Mouse (Mus musculus): Measurements from ENCODE around the gene Lrrc49.
A peak's percentile ranks its signal among the peaks of the same experiment; 100 is the strongest.

The Lrrc49 gene

DNA sequence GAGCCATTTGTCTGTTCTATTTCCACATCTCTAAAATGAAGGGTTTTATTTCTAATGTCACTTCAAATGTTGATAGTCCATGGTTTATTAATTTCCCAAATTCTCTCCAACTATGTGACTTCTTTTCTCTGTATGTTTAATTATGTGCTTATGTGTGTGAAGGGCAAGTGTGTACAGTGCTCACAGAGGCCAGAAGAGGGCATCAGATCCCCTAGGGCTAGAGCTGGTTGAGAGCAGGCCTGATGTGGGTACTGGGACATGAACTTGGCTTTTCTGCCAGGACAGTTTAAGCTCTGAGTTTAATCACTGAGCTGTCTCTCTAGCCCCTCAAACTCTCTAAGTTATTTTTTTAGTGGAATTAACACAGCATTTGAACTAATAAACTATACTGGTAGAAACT, 13.2 kb downstream of the Lrrc49 start:
- no peak for DNase-seq

DNA sequence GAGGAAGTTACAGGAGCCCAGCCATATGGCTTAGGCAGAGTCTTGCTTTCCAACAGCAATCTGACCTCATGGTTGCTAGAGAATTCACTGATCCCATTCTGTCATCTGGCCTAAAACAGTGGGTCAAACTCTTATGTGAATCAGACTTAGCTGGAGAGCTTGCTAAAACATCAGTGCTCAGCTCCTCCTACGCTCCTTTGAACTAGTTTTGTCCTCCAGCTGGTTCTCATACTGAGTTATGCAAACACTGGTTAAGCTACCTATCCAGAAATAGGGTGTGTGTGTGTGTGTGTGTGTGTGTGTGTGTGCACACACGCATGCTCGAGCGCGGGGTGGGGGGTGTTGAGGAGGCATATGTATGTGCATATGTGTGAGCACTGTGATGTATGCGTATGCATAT, 15.4 kb downstream of the Lrrc49 start:
- DNase-seq: no peak

DNA sequence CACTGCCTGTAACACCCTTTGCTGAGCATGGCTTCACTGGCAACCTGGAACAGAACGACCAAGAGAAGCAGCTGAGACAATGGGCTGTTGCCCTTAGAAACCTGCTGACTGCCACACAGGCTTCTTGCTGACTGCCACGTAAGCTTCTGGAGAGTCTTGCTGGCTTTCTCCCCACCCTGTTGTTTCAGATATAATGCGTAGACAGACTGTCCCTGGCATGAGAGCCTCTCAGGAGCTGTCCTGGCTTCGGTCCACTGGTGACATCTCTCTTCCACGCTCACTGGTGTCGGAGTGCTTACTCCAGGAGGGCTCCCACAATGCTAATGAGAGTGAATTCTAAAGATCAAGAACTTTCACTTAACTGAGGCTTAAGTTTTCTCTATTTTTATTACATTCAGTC, 19.1 kb downstream of the Lrrc49 start:
- no peak for DNase-seq

DNA sequence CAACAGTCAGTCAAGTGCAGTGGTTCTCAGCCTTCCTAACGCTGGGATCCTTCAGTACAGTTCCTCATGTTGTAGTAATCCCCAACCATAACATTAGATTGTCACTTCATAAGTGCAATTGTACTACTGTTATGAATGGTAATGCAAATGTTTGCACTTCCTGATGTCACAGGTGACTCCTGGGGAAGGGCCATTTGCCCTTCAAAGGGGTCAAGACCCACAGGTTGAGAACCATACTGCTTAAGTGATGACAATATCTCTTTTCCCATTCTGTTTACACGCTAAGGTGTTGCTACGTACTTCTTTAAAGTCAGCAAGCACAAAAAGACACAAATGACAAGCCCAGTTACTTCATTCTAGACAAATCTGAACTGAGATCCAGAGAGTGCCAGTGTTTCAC, 22.4 kb downstream of the Lrrc49 start:
- DNase-seq: no peak

DNA sequence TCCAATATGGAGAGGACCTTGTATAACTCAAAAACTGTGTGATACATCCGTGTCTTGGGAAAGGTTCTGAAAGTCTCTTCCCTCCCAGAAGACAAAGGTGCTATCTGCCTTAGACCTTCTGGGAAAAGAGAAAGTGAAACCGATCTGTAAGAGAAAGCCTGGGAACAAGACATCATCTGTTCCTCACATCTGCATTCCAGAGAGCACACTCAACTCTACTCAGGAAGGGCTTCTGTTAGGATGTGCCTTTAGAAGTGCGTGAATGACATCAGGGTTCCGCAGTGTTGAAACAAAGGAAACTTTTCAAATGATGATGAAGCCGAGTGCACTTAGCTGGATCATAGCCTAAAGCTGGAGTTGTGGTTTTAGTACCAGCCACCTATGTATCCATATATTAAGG, 23.1 kb downstream of the Lrrc49 start:
- no peak for DNase-seq

DNA sequence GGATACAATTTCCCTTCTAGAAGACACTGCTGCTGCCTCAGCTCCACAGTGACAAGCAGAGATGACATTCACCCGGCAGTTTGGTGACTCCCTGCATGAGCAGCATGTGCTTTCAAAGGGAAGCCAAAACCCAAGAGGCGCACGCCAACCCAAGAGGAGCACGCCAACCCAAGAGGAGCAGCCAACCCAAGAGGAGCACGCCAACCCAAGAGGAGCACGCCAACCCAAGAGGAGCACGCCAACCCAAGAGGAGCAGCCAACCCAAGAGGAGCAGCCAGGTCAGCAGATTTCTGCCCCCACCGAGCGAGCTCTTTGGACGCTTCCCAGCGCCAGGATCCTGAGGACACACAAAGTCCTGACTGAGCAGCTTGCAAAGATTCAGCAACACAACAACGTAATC, 23.6 kb downstream of the Lrrc49 start:
- DNase-seq: no peak

DNA sequence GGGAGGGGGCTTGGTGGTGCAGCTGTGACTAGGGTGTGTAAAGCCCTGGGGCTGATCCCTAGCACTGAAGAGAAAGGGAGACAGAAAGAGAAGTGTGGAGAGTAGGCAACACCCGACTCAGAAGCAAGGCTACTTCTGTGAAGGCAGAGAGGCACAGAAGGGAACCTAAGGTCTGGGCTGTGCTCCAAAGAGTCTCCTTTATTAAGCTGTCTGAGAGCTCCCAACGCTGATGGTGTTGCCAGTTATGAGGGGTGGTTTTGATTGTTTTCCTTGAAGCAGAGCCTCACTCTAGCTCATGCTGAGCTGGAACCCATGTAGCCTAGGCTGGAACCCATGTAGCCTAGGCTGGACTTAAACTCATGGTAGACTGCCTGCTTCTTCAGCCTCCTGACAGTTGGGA, 25.0 kb downstream of the Lrrc49 start:
- no peak for DNase-seq

DNA sequence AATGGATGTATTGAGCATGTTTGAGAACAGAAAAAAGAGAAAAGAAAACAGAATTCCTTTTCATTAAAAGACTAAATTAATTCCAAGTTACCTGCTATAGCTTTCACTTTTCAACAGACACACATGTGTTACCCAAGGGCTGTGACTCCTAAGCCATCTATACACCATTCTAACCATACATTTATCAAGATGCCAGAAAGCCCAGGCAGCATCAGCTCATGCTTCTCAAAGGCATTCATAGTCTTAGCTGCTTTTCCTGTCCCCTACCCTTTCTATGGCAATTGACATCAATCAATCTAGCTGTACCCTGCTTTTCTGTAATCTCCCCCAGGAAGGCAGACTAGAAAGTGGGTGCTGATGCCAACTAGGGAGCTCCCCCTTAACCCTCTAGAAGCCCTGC, 34.4 kb downstream of the Lrrc49 start:
- no peak for DNase-seq

DNA sequence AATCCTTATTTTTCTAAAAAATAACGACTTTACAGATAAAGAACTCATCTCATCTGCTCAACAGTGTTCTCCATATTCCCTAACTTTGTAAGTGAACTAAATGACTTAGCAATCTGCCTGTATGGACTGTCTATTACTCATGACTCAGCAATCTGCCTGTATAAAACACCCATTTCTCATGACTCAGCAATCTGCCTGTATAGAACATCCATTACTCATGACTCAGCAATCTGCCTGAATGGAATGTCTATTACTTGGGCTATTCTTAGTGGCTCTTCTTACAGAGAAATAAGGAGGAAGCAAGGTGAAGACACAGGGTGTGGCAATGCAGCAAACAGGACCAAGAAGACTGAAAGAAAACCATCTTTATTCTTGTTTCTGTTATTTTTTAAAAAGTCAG, 34.8 kb downstream of the Lrrc49 start:
- DNase-seq: no peak

DNA sequence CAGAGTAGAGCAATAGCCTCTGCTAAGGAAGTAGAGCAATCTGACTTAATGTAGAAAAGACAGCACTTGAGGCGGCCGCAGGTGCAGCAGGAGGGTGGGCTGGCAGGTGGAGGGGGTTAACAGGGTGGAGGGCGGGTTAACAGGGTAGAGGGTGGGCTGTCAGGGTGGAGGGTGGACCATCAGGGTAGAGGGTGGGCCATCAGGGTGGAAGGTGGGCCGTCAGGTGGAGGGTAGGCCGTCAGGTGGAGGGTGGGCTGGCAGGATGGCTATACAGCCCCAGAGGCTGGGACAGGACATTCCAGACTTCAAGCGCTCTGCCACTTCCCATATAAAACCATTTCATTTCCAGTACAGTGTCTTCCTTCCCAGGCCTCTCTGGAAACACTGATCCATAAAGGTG, 37.7 kb downstream of the Lrrc49 start:
- no peak for DNase-seq

DNA sequence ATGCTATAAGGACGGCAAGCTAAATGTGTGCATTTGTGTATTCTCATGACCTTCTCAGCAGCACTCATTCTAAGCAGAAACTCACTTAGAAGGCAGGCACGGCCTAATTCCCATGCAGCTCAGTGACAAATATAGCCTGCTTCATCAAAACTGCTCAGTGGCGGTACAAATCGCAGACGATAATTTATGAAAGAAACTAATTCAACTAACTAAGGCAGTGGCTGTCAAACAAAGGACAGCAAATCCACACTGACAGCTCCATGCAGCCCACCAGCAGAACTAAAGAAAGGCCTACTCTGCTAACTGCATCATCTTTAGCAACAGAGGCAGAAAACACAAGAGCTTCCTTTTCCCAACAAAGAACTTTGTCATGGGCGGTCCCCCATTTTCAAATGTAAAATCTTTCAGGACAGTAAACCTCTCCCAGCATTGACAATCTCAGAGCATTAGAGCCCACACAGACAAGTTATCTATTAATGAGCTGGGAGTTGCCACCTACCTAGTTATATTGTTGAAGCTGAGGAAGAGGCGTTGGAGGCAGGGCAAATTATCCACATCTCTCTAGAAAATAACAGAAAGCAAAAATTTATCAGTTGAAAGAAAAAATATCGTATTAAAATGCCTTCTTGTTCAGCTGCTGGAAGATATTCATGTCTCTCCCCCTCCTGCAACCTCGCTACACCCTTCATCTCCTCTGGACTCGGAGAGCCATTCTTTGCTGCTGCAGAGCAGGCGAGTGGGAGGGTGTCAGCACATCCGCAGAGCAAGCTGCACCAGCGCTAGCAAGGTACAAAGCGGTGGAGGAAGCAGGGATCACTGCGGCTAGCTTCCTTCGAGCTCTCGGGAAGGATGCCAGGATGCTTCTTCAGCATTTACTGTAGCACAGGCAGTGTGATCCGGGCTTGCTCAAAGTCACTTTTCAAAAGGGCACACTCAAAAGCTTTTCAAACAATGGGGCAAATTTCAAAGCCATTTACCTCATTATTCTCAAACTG, 38.7 kb downstream of the Lrrc49 start:
- peak; percentile 31 to 34 for DNase-seq

DNA sequence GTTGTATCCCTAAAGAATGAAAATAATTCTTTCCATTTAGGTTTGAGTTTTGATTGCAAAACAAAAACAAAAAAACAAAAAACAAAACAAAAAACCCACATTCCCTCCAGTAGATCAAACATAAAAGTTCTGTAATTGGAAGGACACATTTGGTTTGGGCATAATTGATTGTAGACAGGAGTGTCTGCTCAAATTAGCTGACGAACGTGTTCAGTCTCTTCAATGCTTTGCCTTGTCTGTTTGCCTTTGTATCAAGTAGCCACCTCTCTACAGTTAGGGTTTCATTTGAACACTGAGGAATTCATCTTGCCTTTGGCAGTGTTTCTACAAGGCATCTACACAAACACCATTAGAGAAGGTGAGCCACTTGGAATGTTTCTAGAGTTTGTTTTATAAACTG, 54.4 kb downstream of the Lrrc49 start:
- no peak for DNase-seq

DNA sequence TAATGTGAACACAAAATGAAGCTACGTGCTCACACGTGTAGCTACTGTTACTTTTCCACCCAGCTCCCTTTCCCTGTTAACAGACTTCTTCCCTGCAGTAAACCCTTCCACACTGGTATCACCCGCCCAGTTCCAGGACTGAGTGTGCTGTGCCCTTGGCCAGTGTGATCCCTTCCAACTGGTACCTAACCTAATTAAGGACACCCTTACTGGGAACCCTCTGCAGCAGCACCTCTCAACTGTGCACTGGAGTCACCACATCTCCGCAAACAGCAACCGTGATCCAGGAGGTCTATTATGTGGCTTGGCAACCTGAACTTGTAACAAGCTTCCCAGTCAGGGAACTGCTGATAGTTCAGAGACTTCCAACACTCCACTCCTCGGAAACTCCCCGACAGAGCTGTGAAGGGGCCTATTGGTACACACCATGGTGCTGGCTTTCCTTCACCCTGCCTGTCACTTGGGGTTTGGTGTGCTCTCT, 61.6 kb downstream of the Lrrc49 start:
- no peak for DNase-seq

DNA sequence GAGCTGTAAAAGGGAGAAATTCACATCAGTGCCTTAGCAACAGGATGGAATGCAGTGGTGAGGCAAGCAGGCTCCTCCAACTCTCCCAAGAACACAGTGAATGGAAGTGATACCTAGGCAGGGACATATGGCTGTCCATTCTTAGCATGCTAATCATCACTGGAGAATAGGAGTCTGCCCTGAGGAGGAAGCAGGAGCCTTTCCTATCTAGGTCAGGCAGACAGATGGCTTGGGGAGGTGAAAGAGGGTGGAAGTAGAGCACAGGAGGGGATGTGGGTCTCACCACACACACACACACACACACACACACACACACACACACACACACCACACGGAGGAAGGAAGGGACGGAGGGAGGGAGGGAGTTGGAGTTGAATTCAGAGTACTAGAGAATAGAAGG, 62.1 kb downstream of the Lrrc49 start:
- no peak for DNase-seq

DNA sequence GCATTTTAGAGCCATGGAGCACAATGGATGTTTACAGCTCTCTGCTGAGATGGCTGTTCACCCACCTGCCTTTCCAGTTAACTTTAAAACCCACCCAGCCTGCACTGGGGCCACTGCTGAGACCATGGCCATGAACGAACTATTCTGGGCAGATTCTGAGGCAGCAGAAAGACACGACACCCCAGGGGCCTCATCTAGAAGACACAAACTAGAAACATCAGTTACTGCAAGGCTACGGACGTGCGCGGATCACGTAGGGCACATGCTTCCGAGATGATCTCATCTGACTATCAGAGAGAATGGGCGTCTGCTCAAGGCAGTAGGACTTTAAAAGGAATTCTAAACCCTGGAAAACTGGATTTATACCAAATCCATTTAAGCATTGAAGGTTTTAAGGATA, 71.0 kb downstream of the Lrrc49 start:
- peak; percentile 26 to 55 for DNase-seq

DNA sequence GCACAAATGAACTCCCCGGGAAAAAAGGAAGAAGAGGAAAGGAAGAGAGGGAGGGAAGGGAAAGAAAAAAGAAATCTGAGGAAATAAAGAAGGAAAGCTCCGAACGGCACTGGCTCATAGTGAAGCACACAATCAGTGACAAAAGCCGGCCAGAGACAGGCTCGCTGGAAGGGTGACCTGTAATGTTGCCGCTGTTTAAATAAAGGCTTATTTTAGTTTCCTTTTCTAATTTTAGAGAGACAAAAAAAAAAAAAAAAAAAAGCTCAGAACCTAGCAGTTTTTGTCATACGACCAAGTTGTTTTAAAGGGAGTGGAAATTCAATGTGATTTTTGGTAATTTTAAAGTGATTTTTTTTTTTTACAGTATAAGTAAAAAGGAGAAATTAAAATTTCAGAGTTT, 71.6 kb downstream of the Lrrc49 start:
- DNase-seq: no peak

DNA sequence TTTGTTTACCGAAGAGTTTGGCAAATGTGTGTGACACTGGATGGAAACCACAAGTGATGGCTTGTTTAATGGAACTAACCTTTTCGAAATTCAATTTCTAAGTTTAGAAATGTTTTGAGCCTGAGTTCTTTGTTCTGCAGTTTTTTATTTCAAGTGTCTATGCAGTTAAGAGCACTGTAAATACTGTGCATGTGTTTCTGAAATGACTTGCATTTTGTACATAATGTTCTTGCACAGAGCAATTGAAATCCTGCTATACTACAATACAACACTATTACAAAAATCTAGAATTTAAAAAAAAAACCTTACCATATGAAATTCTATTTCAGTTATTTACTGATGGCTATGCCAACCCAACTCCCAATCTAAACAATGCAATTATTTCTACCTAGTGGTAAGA, 75.7 kb downstream of the Lrrc49 start:
- no peak for DNase-seq

DNA sequence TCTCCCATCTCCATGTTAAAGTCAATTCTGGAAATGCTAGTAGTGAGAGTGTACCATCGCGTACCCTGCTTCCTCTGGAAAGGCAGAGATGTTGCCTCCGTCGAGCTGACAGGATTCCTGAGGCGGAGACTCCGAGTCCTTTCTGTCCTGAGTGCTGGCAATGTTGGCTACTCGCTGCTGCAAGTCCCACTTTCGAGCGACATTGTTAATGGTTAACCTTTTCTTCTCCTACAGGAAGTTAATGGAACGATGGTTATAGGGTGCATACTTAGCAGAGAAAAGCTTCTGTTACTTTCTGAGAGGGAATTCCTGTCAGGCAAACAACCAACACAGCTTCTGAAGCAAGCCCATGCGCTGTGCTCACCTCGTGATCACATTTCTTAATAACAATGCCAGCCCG, 77.8 kb downstream of the Lrrc49 start:
- DNase-seq: no peak

DNA sequence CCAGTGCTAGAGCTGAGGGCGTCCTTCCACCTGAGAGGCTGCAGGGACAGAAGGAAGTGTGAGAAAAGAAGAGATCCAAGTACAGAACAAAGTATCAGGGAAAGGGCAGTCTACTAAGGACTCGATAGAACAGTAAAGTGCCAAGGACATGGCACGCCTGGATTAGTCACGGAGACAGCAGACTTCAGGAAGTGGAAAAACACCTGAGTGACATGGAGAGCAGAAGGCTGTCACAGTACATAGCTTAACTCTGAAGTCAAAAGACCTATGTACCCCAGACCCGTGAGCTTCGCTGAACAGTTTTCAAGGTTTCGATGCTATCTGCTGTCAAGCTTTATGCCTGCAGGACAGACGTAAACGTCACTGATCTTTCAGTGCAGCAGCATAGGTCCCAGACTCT, 79.1 kb downstream of the Lrrc49 start:
- DNase-seq: no peak

DNA sequence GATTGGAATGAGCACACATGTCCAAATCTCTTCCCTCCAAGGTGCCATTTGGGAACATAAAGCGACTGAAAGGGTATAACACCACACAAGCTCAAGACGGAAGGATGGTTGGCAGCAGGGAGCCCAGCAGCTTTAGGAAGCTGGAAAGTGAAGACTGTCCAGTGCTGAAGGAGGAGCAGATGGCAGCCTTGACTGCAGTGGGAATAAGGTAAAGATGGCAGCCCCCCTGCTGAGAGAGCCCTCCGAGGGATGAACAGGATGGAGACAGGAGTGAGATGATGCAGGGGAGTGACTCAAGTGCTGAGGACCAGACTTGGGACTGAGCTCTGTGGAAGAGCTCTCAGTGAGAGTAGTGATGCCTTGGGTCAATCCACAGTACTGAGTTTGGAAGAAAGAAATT, 79.9 kb downstream of the Lrrc49 start:
- DNase-seq: no peak

DNA sequence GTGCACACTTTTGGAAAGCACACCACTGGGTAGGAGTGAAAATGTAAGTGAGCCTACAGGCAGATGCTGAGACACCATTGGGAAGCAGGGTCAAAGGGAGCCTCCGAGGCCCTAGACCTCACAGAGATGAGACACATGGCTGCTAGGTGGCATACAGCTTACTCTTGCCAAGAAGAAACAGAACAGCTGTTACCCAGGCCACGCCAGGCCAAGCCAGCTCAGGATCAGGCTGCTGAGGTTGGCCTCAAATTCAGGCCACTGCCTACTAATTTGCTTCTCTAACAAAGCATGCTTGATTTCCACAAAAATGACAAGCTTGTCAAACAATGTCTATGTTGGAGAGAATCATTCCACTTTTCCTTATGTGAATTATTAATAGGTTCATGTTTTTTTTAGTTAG, 83.0 kb downstream of the Lrrc49 start:
- no peak for DNase-seq

DNA sequence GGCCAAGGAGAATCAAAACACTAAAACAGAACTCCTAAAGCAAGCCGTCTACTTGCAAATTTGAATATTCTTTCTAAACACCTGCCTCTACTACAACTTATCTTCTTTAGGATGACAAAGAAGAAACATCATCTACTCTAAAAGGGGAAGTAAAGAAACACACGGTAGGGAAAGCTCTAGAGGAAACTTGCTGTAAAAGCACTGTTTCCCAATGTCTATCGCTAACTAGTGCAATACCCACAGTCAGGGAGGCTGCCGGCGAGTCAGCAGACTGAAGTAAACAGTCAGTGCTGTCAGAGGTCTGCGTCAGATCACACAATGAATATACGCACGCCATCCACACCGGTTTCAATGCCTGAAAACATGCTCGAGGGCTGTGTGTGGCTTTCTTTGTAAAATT, 86.0 kb downstream of the Lrrc49 start:
- DNase-seq: no peak

DNA sequence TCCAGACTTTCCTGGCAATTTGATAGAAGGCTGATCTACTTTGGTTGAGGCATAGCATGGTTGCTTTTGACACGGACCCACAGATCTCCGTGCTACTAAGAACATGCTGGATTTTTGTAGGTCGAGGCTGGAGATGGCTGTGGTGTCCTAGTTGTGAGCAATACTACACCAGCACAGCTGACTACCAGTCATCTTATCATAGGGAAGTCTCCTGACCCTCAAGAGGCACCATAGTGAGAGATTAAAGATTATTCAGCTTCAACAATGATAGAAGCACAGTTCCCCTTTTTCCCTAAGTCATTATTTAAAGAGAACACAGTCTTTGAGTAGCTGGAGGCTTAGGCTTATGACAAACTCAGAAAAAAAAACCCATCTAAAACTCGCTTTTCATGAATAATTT, 87.7 kb downstream of the Lrrc49 start:
- no peak for DNase-seq

DNA sequence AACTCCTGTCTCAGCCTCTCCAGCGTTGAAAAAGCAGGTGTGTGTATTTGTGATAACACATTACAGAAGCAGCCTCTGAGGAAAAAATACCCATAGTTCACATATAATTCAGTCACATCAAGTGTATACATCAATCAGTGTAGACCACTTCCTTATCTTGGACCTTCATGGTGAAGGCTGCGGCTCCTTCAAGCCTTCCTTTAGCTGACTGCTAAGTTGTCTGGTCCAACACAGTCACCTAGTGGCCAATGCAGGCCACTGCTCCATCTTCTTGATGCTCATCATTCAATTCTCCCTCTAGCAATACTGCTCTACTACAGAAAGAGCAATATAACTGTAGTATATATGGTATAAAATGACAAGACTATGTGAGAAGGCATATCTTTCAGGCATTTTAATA, 88.5 kb downstream of the Lrrc49 start:
- peak; percentile 29 to 40 for DNase-seq

DNA sequence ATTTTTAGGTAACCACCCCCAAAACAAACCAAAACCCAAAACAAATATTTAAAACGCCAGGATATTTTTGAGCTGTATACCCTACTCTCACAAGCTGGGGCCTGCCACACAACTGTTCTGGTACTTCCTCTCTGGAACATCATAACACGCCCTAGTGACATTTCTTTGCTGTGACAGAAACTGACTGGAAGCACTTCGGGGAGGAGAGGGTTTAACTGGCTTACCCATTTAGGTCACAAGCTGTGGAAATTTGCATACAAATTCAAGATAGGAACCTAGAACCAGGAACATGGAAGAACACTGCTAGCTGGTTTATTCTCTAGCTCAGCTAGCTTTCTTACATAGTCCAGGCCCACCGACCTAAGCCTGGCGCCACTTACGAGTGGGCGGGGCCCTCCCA, 92.6 kb downstream of the Lrrc49 start:
- no peak for DNase-seq

Measured in lung, postnatal 4 days (tissue).